Mouse (Mus musculus) kidney, adult 2 months (tissue): ENCODE results near the gene Snapc3.

Experiments
- CTCF ChIP-seq: fragments of 200-500 bp; conservative IDR thresholded peaks from 2 replicates; pipeline ENCODE4 v1.5.1; 2011; ENCODE audit warnings: low read depth, mild to moderate bottlenecking, control low read depth, low read length, moderate library complexity, mixed read lengths; ENCODE audit not compliant: insufficient read depth, insufficient read length
- POLR2A ChIP-seq: fragments of 200-500 bp; IDR thresholded peaks from one replicate; pipeline ENCODE4 v1.6.1; 2011; ENCODE audit warnings: low read depth, low read length, control low read depth

- TF ChIP-seq CTCF (no peak), POLR2A (no peak)
Measured at GRCm38 (mm10) chr4:83511083-83511482, 93.6 kb downstream of the Snapc3 start.
